Mouse (Mus musculus) megakaryocyte, embryonic 14.5 days (primary cell): ENCODE results near the gene 2900026A02Rik.

Source experiments
- FLI1 ChIP-seq: IDR thresholded peaks from 2 replicates; pipeline ENCODE4 v1.6.1; 2012; ENCODE audit warnings: low read length, inconsistent platforms, mixed read lengths
- GATA1 ChIP-seq: IDR thresholded peaks from 3 replicates; pipeline ENCODE4 v1.6.1; 2012; ENCODE audit warnings: mixed read lengths, low read length, inconsistent platforms, borderline replicate concordance

GRCm38 (mm10) chr5:113097551-113097950 lies 123.5 kb downstream of the 2900026A02Rik start:
- TF ChIP-seq GATA1 (no peak), FLI1 (no peak)
